Mouse (Mus musculus): ENCODE measurements around the gene Gen1. TPM values are rescaled to one million over a fixed set of nuclear protein-coding genes. Genes with fewer than 3 reads are reported as not detected.

Gen1 gene
- polyA plus RNA-seq, 1 experiment from 2014 or later: 7.8 TPM

- no peaks in the 10 kb centered on the region for H3K27me3 ChIP-seq (replicated peaks)
- WGBS: 6% methylated on average over 4 of the region's 4 CpGs
- H3K9me3 ChIP-seq: no peaks in the 10 kb centered on the region
- ATAC-seq (ENCODE audit: insufficient read depth, low FRiP score, low read depth): no peak
- 0 out of 2 replicates have a peak, but pooled peaks cover 5% of the 10 kb centered on the region for H3K4me1 ChIP-seq
- H3K4me3 ChIP-seq (replicated peaks): peak overlapping the region; percentile 94
- H3K27ac ChIP-seq: no peak overlapping the region; the same call in 1 of the 2 replicates
- H3K36me3 ChIP-seq: no peaks in the 10 kb centered on the region
- H3K9ac ChIP-seq: peak overlapping the region; percentile 87
- H3K4me2 ChIP-seq: peak overlapping the region; percentile 61
Observed at GRCm38 (mm10) chr12:11267030-11267429, 1.4 kb upstream of the Gen1 start.

DNA sequence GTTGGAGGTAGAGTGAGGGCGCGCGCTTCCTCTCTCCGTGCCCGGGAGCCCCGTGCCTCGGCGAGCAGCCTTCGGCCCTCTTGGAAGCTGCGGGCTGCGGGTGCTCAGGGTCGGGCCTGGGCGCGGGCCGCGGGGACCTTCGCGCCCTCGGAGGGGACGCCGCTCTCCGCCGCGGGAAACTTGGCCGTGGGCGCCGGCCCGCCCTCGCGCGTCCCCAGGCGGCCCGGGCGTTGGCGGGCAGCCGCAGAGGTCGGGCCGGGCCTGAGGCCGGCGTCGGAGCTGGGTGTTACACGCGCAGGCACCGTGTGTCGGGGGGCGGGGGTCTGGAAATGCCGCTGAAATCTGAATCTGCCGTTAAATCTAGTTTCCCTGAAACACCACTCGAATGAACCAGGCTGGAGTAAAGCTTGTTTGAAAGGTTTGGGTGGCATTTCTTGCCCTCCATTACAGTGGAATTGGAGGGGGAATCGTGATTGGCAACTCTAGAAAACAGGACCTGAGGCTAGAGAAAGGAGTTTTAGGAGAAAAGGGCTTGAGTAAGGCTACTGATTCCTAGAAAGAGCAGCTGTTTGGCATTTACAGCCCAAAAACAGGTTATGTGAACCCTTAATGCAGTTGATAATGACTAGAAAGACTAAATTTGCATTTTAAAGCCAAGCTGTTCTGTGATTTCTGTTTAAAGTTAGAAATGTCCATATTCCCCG, 833 bp upstream of the Gen1 start:
- peak overlapping the region; percentile 92 for H3K27ac ChIP-seq
- peak overlapping the region; percentile 61 for H3K4me2 ChIP-seq
- no peaks in the 10 kb centered on the region for H3K36me3 ChIP-seq
- under 1% methylated on average over 50 of the region's 51 CpGs for WGBS
- peak overlapping the region; percentile 87 for H3K9ac ChIP-seq
- no peaks in the 10 kb centered on the region for H3K9me3 ChIP-seq
- H3K4me1 ChIP-seq: 0 out of 2 replicates have a peak, but pooled peaks cover 5% of the 10 kb centered on the region
- peak overlapping the region; percentile 94 for H3K4me3 ChIP-seq (replicated peaks)
- peak; percentile 53 for ATAC-seq (ENCODE audit: insufficient read depth, low FRiP score, low read depth)
- H3K27me3 ChIP-seq (replicated peaks): no peaks in the 10 kb centered on the region

- Histone ChIP-seq H3K4me2 (peak overlapping the region; percentile 95), H3K9ac (peak overlapping the region; percentile 65; the same call in 1 of the 2 replicates), H3K27me3 (replicated peaks) (no peaks in the 10 kb centered on the region), H3K9me3 (no peaks in the 10 kb centered on the region), H3K4me1 (0 out of 2 replicates have a peak, but pooled peaks cover 5% of the 10 kb centered on the region), H3K4me3 (replicated peaks) (peak overlapping the region; percentile 94), H3K36me3 (no peaks in the 10 kb centered on the region), H3K27ac (no peak overlapping the region)
- no peak for ATAC-seq (ENCODE audit: insufficient read depth, low FRiP score, low read depth)
- 1% methylated on average over 13 of the region's 13 CpGs for WGBS
Observed at GRCm38 (mm10) chr12:11264895-11265294, 706 bp downstream of the Gen1 start.

GRCm38 (mm10) chr12:11250322-11250721, 15.3 kb downstream of the Gen1 start:
- Histone ChIP-seq H3K4me3 (replicated peaks) (no peak overlapping the region), H3K4me1 (no peaks in the 10 kb centered on the region), H3K9me3 (no peaks in the 10 kb centered on the region), H3K36me3 (no peaks in the 10 kb centered on the region), H3K4me2 (no peak overlapping the region), H3K9ac (no peak overlapping the region), H3K27ac (no peak overlapping the region), H3K27me3 (replicated peaks) (no peaks in the 10 kb centered on the region)
- no peak for ATAC-seq (ENCODE audit: insufficient read depth, low FRiP score, low read depth)
- WGBS: 73% methylated on average over 3 of the region's 3 CpGs

- peaks cover 4% of the 10 kb centered on the region; the same call in 1 of the 2 replicates for H3K36me3 ChIP-seq
- H3K4me3 ChIP-seq (replicated peaks): no peak overlapping the region
- no peak overlapping the region for H3K9ac ChIP-seq
- no peaks in the 10 kb centered on the region for H3K9me3 ChIP-seq
- H3K27ac ChIP-seq: no peak overlapping the region
- no peaks in the 10 kb centered on the region for H3K27me3 ChIP-seq (replicated peaks)
- no peak for ATAC-seq (ENCODE audit: insufficient read depth, low FRiP score, low read depth)
- 94% methylated on average over 1 of the region's 1 CpGs for WGBS
- H3K4me2 ChIP-seq: no peak overlapping the region
- no peaks in the 10 kb centered on the region for H3K4me1 ChIP-seq
Observed at GRCm38 (mm10) chr12:11247460-11247859, 18.1 kb downstream of the Gen1 start.

- Histone ChIP-seq H3K9ac (no peak overlapping the region), H3K27me3 (replicated peaks) (no peaks in the 10 kb centered on the region), H3K36me3 (no peaks in the 10 kb centered on the region), H3K4me2 (no peak overlapping the region), H3K4me1 (no peaks in the 10 kb centered on the region), H3K4me3 (replicated peaks) (no peak overlapping the region), H3K27ac (no peak overlapping the region), H3K9me3 (no peaks in the 10 kb centered on the region)
- WGBS: 65% methylated on average over 2 of the region's 2 CpGs
- no peak for ATAC-seq (ENCODE audit: insufficient read depth, low FRiP score, low read depth)
Observed at GRCm38 (mm10) chr12:11235996-11236395, 29.6 kb downstream of the Gen1 start.

GRCm38 (mm10) chr12:11230267-11230666, 35.3 kb downstream of the Gen1 start:
- no peak for ATAC-seq (ENCODE audit: insufficient read depth, low FRiP score, low read depth)
- Histone ChIP-seq H3K4me1 (no peaks in the 10 kb centered on the region), H3K27me3 (replicated peaks) (no peaks in the 10 kb centered on the region), H3K9ac (no peak overlapping the region), H3K4me3 (replicated peaks) (no peak overlapping the region), H3K9me3 (no peaks in the 10 kb centered on the region), H3K36me3 (no peaks in the 10 kb centered on the region), H3K27ac (no peak overlapping the region), H3K4me2 (no peak overlapping the region)
- 69% methylated on average over 2 of the region's 2 CpGs for WGBS

- ATAC-seq (ENCODE audit: insufficient read depth, low FRiP score, low read depth): no peak
- no peaks in the 10 kb centered on the region for H3K36me3 ChIP-seq
- no peak overlapping the region for H3K27ac ChIP-seq
- no peaks in the 10 kb centered on the region for H3K9me3 ChIP-seq
- 54% methylated on average over 5 of the region's 5 CpGs for WGBS
- H3K9ac ChIP-seq: no peak overlapping the region
- no peak overlapping the region for H3K4me2 ChIP-seq
- H3K27me3 ChIP-seq (replicated peaks): no peaks in the 10 kb centered on the region
- H3K4me1 ChIP-seq: no peaks in the 10 kb centered on the region
- no peak overlapping the region for H3K4me3 ChIP-seq (replicated peaks)
Observed at GRCm38 (mm10) chr12:11226529-11227268, 38.9 kb downstream of the Gen1 start.

DNA sequence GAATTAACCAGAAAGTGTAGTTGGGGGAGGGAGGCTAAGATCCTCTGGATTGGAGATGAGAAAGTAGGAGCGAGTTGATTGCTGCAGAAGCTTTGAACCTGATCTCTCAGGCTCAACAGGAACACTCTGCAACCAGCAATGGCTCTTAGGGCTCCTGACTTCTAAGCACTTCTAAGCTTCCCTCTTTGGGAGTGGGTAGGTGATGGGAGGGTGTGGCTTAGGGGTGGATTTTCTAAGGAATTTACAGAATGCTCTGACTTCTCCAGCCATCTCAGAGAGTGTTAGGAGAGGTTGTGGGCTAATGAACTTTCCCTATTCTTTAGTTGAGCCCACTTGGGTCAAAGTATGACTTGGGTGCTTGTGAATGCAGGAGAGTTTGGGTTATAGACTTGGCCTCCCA, 39.5 kb downstream of the Gen1 start:
- no peaks in the 10 kb centered on the region for H3K27me3 ChIP-seq (replicated peaks)
- H3K9me3 ChIP-seq: no peaks in the 10 kb centered on the region
- no peaks in the 10 kb centered on the region for H3K36me3 ChIP-seq
- H3K27ac ChIP-seq: no peak overlapping the region
- 64% methylated on average over 1 of the region's 1 CpGs for WGBS
- H3K4me3 ChIP-seq (replicated peaks): no peak overlapping the region
- no peaks in the 10 kb centered on the region for H3K4me1 ChIP-seq
- no peak overlapping the region for H3K9ac ChIP-seq
- no peak overlapping the region for H3K4me2 ChIP-seq
- ATAC-seq (ENCODE audit: insufficient read depth, low FRiP score, low read depth): no peak

GRCm38 (mm10) chr12:11224722-11225121, 40.9 kb downstream of the Gen1 start:
- Histone ChIP-seq H3K4me1 (no peaks in the 10 kb centered on the region), H3K9me3 (no peaks in the 10 kb centered on the region), H3K27me3 (replicated peaks) (no peaks in the 10 kb centered on the region), H3K9ac (no peak overlapping the region), H3K36me3 (no peaks in the 10 kb centered on the region), H3K4me2 (no peak overlapping the region), H3K4me3 (replicated peaks) (no peak overlapping the region), H3K27ac (no peak overlapping the region)
- no peak for ATAC-seq (ENCODE audit: insufficient read depth, low FRiP score, low read depth)
- 16% methylated on average over 5 of the region's 5 CpGs for WGBS

- no peak for ATAC-seq (ENCODE audit: insufficient read depth, low FRiP score, low read depth)
- Histone ChIP-seq H3K4me2 (no peak overlapping the region), H3K9ac (no peak overlapping the region), H3K27ac (no peak overlapping the region), H3K9me3 (no peaks in the 10 kb centered on the region), H3K27me3 (replicated peaks) (no peaks in the 10 kb centered on the region), H3K36me3 (no peaks in the 10 kb centered on the region), H3K4me3 (replicated peaks) (no peak overlapping the region), H3K4me1 (no peaks in the 10 kb centered on the region)
- WGBS: 76% methylated on average over 10 of the region's 10 CpGs
Observed at GRCm38 (mm10) chr12:11223090-11223489, 42.5 kb downstream of the Gen1 start.

DNA sequence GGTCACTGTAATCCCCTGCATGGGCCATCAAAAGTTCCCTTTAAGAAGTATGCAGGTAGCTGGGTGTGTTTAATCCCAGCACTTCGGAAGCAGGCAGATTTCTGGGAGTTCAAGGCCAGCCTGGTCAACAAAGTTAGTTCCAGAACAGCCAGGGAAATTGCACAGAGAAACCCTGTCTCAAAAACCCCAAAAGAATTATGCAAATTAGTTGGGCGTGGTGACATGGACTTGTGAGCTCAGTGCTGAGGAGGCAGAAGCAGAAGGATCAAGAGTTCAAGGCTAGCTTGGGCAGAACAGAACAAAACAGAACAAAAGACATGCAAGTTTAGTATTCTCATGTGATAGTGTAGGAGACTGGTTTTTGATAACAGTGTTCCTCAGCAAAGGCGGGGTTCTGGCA, 43.0 kb downstream of the Gen1 start:
- 56% methylated on average over 3 of the region's 3 CpGs for WGBS
- ATAC-seq (ENCODE audit: insufficient read depth, low FRiP score, low read depth): no peak

More for the DNA sequence above, 43.0 kb downstream of the Gen1 start:
- Histone ChIP-seq H3K27ac (no peak overlapping the region), H3K4me2 (no peak overlapping the region), H3K9me3 (no peaks in the 10 kb centered on the region), H3K36me3 (no peaks in the 10 kb centered on the region), H3K4me1 (no peaks in the 10 kb centered on the region), H3K4me3 (replicated peaks) (no peak overlapping the region), H3K27me3 (replicated peaks) (no peaks in the 10 kb centered on the region), H3K9ac (no peak overlapping the region)

Measured in stomach, embryonic 15.5 days (tissue).